12 mouse cellular contexts compared by ENCODE assay signal in the genomic region with DNA sequence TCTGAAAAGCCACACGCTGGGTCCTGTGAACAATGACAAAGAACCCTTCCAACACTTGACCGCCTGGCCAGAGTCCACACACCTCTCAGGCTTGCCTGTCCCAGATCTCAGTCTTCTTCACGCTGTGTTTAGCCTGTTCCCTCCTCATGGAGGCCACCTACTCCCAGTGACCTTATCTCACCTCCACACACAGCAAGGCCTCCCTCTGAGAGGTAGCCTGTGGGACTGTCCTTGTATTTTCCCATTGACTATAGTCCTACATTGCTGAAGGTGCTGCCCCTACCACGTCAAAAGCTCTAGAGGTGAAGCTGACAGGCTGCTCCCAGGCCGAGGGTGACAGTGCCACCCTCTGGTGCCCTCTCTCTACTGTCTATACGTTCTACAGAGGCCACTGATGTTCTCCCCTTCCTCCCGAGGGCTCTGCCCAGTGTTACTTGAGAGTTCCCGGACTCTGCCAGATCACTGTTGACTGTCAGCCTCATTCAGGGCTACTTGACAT. TPM values are rescaled to one million over a fixed set of nuclear protein-coding genes. Genes with fewer than 3 reads are reported as not detected.
DNase-seq lines count a peak whose midpoint lies in the region; ATAC-seq and TF ChIP-seq lines count a peak whose summit lies in the region.
"Had no signal": no experiment of that assay in that cellular context is flagged by ENCODE, and none has a peak within 500 bp of the region (broad histone marks: within the 10 kb centered on the region; RNA-seq: fewer than 3 reads in every experiment).

No protein-coding gene starts in this region.

- H3K4me3 ChIP-seq in kidney, adult 2 months (ENCODE audit: insufficient read depth, low read depth, low read length): no peak overlapping the region
- H3K4me3 ChIP-seq in MEL (ENCODE audit: control insufficient read depth in 1 of 2, insufficient read depth in 1 of 2, low read depth in 2 of 2, low read length in 2 of 2): no peak overlapping the region
- H3K4me3 ChIP-seq in liver, embryonic 16.5 days (ENCODE audit: low read depth, low read length): peak overlapping the region; percentile 3; the same call in 1 of the 2 replicates
- H3K4me3 ChIP-seq in midbrain, embryonic 15.5 days: no peak overlapping the region
- H3K4me3 ChIP-seq: limb, embryonic 12.5 days had no signal

- peak; percentile 45; the same call in 1 of the 2 replicates for TF ChIP-seq CTCF in kidney, adult 2 months (conservative IDR thresholded peaks at IDR 0.05; ENCODE audit: insufficient read depth, insufficient read length, low read depth, low read length)
- peak in 2 of 3 experiments; percentile 28 to 29; a peak in 4 of 6 replicates for TF ChIP-seq CTCF in MEL (IDR thresholded peaks at IDR 0.05 in 2 of 3, conservative IDR thresholded peaks at IDR 0.05 in 1 of 3; ENCODE audit: control insufficient read depth in 1 of 3, insufficient read depth in 1 of 3, low read depth in 2 of 3, low read length in 3 of 3, poor library complexity in 1 of 3, severe bottlenecking in 1 of 3)

- TF ChIP-seq EP300 in MEL (IDR thresholded peaks at IDR 0.05; ENCODE audit: low read depth in 1 of 2, low read length in 2 of 2): no peak

- H3K9me3 ChIP-seq in MEL (replicated peaks; ENCODE audit: insufficient read depth, low read length): no peaks in the 10 kb centered on the region
- H3K9me3 ChIP-seq in liver, embryonic 16.5 days (replicated peaks; ENCODE audit: control insufficient read depth, low read length): no peaks in the 10 kb centered on the region
- no peaks in the 10 kb centered on the region for H3K9me3 ChIP-seq in midbrain, embryonic 15.5 days
- H3K9me3 ChIP-seq: G1E; limb, embryonic 12.5 days had no signal

- ATAC-seq in liver, embryonic 16.5 days (ENCODE audit: low read depth): peak; percentile 87
- ATAC-seq in midbrain, embryonic 15.5 days (replicated peaks): no peak

- H3K27ac ChIP-seq in kidney, adult 2 months (ENCODE audit: insufficient read depth, low read depth, low read length): no peak overlapping the region
- no peak overlapping the region for H3K27ac ChIP-seq in MEL (ENCODE audit: control insufficient read depth, low read depth, low read length)
- H3K27ac ChIP-seq in liver, embryonic 16.5 days (ENCODE audit: low read length): peak overlapping the region; percentile 43
- H3K27ac ChIP-seq in midbrain, embryonic 15.5 days: no peak overlapping the region
- H3K27ac ChIP-seq: limb, embryonic 12.5 days had no signal

- WGBS in kidney, adult 2 months: 53% methylated on average over 8 of the region's 8 CpGs
- 29% methylated on average over 8 of the region's 8 CpGs for WGBS in liver, embryonic 16.5 days (ENCODE audit: insufficient replicate concordance)
- 66% methylated on average over 8 of the region's 8 CpGs for WGBS in midbrain, embryonic 15.5 days

- no peak for TF ChIP-seq RAD21 in MEL (IDR thresholded peaks at IDR 0.05; ENCODE audit: low read depth, low read length)

- no peaks in the 10 kb centered on the region for H3K27me3 ChIP-seq in kidney, adult 2 months (replicated peaks; ENCODE audit: control insufficient read depth, insufficient read depth, low read length)
- peaks cover 2 to 3% of the 10 kb centered on the region in 2 experiments; a peak in 3 of 4 replicates for H3K27me3 ChIP-seq in MEL (ENCODE audit: control insufficient read depth in 1 of 2, insufficient read depth in 2 of 2, low read length in 2 of 2)
- no peaks in the 10 kb centered on the region for H3K27me3 ChIP-seq in liver, embryonic 16.5 days (ENCODE audit: control insufficient read depth, insufficient read depth, low read depth, low read length)
- H3K27me3 ChIP-seq in midbrain, embryonic 15.5 days (replicated peaks): 0 out of 2 replicates have a peak, but pooled peaks cover 2% of the 10 kb centered on the region

- H3K79me2 ChIP-seq in MEL (ENCODE audit: control insufficient read depth, insufficient read depth, low read length, poor library complexity): no peaks in the 10 kb centered on the region

- peak; percentile 71 for DNase-seq in kidney, adult 2 months
- no peak for DNase-seq in kidney, postnatal 14 days
- no peak for DNase-seq in MEL (ENCODE audit: low read depth, low spot score)
- DNase-seq in cerebellum, postnatal 14 days: peak; percentile 80 to 82
- no peak for DNase-seq in layer of hippocampus, adult 11-12 months (ENCODE audit: low spot score)
- DNase-seq in thymus, postnatal 25 days: no peak
- DNase-seq: right cerebral cortex, adult 18-20 months had no signal

- TF ChIP-seq POLR2A in kidney, adult 2 months (IDR thresholded peaks at IDR 0.05; ENCODE audit: low read depth, low read length): no peak
- TF ChIP-seq POLR2A in MEL (IDR thresholded peaks at IDR 0.05; ENCODE audit: control insufficient read depth in 1 of 2, insufficient read depth in 1 of 2, low read depth in 1 of 2, low read length in 2 of 2, poor library complexity in 1 of 2): no peak

- no peaks in the 10 kb centered on the region for H3K36me3 ChIP-seq in kidney, adult 2 months (ENCODE audit: control insufficient read depth, insufficient read depth, low read length)
- H3K36me3 ChIP-seq in MEL (ENCODE audit: control insufficient read depth in 1 of 2, insufficient read depth in 2 of 2, low read length in 2 of 2): no peaks in the 10 kb centered on the region
- H3K36me3 ChIP-seq in liver, embryonic 16.5 days (ENCODE audit: control insufficient read depth, insufficient read depth): no peaks in the 10 kb centered on the region
- H3K36me3 ChIP-seq in midbrain, embryonic 15.5 days (replicated peaks): no peaks in the 10 kb centered on the region
- H3K36me3 ChIP-seq: G1E; limb, embryonic 12.5 days had no signal

- peak overlapping the region; percentile 39 for H3K4me2 ChIP-seq in liver, embryonic 16.5 days (ENCODE audit: low read depth, low read length)
- no peak overlapping the region for H3K4me2 ChIP-seq in midbrain, embryonic 15.5 days
- H3K4me2 ChIP-seq: limb, embryonic 12.5 days had no signal

- H3K4me1 ChIP-seq in kidney, adult 2 months (ENCODE audit: control insufficient read depth, insufficient read depth, low read length): peaks cover 5% of the 10 kb centered on the region
- peaks cover 0 to 5% of the 10 kb centered on the region in 2 experiments; a peak in 1 of 4 replicates for H3K4me1 ChIP-seq in MEL (ENCODE audit: control insufficient read depth in 1 of 2, insufficient read depth in 2 of 2, low read length in 2 of 2)
- peaks cover 22% of the 10 kb centered on the region for H3K4me1 ChIP-seq in liver, embryonic 16.5 days (ENCODE audit: control insufficient read depth, low read depth, low read length)
- no peaks in the 10 kb centered on the region for H3K4me1 ChIP-seq in midbrain, embryonic 15.5 days

- H3K9ac ChIP-seq in MEL (ENCODE audit: control insufficient read depth, low read depth, low read length, poor library complexity, severe bottlenecking): no peak overlapping the region
- peak overlapping the region; percentile 46 for H3K9ac ChIP-seq in liver, embryonic 16.5 days (ENCODE audit: low read depth, low read length)
- no peak overlapping the region for H3K9ac ChIP-seq in midbrain, embryonic 15.5 days
- H3K9ac ChIP-seq: limb, embryonic 12.5 days had no signal

TF ChIP-seq in MEL, 35 proteins besides CTCF, POLR2A, EP300 and RAD21:
- peak; percentile 37; the same call in 1 of the 2 replicates for TF ChIP-seq SMC3 (IDR thresholded peaks at IDR 0.05; ENCODE audit: low read depth, low read length)
- no peak for TF ChIP-seq MAX (IDR thresholded peaks at IDR 0.05; ENCODE audit: low read length)

RNA-seq across cellular contexts. Expression of a gene that starts 0.8 kb away (rescaled TPM):
- polyA plus RNA-seq in kidney, adult 2 months (2012; rRNA removed): 0.66 and 0.92 TPM in 2 replicates
- total RNA-seq in MEL (2012; rRNA removed): not detected in 2 replicates
- polyA plus RNA-seq in MEL (2012; ENCODE audit: insufficient read depth in 1 of 2, insufficient read length in 2 of 2, low read depth in 1 of 2, low replicate concordance in 2 of 2, missing spikeins in 1 of 2): under 1 TPM in 1 of 2 experiments, not detected in 1; 0.14 TPM
- polyA plus RNA-seq in liver, embryonic 16.5 days (2015; fragmentation: Nextera tagmentation; extraction: Ambion mirVana): 0.25 and 0.32 TPM in 2 replicates
- polyA plus RNA-seq in midbrain, embryonic 15.5 days (2015; fragmentation: Nextera tagmentation; extraction: Ambion mirVana): 0.22 TPM in 1 of 2 replicates, not detected in the other
- total RNA-seq: G1E had no signal
- polyA plus RNA-seq: G1E; gonadal fat pad, adult 2 months; limb, embryonic 12.5 days had no signal

RNA-seq across cellular contexts. Expression of a gene that starts 16.4 kb away (rescaled TPM):
- 134 and 138 TPM in 2 replicates for polyA plus RNA-seq in kidney, adult 2 months (2012; rRNA removed)
- 53.4 and 53.5 TPM in 2 replicates for total RNA-seq in MEL (2012; rRNA removed)
- polyA plus RNA-seq in MEL (2012; ENCODE audit: insufficient read depth in 1 of 2, insufficient read length in 2 of 2, low read depth in 1 of 2, low replicate concordance in 2 of 2, missing spikeins in 1 of 2): 10 to 100 TPM in 1 of 2 experiments, not detected in 1; 97.6 TPM
- polyA plus RNA-seq in liver, embryonic 16.5 days (2015; fragmentation: Nextera tagmentation; extraction: Ambion mirVana): 112 and 117 TPM in 2 replicates
- 92.3 and 92.9 TPM in 2 replicates for polyA plus RNA-seq in midbrain, embryonic 15.5 days (2015; fragmentation: Nextera tagmentation; extraction: Ambion mirVana)

RNA-seq across cellular contexts. Expression of a gene that starts 19.2 kb away (rescaled TPM):
- 41.6 and 46.3 TPM in 2 replicates for polyA plus RNA-seq in kidney, adult 2 months (2012; rRNA removed)
- 18.4 and 25.3 TPM in 2 replicates for total RNA-seq in MEL (2012; rRNA removed)
- 10 to 100 TPM in 1 of 2 experiments, not detected in 1; 51.2 TPM for polyA plus RNA-seq in MEL (2012; ENCODE audit: insufficient read depth in 1 of 2, insufficient read length in 2 of 2, low read depth in 1 of 2, low replicate concordance in 2 of 2, missing spikeins in 1 of 2)
- 6.6 and 7.3 TPM in 2 replicates for polyA plus RNA-seq in liver, embryonic 16.5 days (2015; fragmentation: Nextera tagmentation; extraction: Ambion mirVana)
- polyA plus RNA-seq in midbrain, embryonic 15.5 days (2015; fragmentation: Nextera tagmentation; extraction: Ambion mirVana): 97.7 and 102 TPM in 2 replicates

RNA-seq across cellular contexts. Expression of a gene that starts 21.2 kb away (rescaled TPM):
- polyA plus RNA-seq in kidney, adult 2 months (2012; rRNA removed): 0.72 and 2.3 TPM in 2 replicates
- not detected in 2 replicates for total RNA-seq in MEL (2012; rRNA removed)
- under 1 TPM in 1 of 2 experiments, not detected in 1; 0.84 TPM for polyA plus RNA-seq in MEL (2012; ENCODE audit: insufficient read depth in 1 of 2, insufficient read length in 2 of 2, low read depth in 1 of 2, low replicate concordance in 2 of 2, missing spikeins in 1 of 2)
- polyA plus RNA-seq in liver, embryonic 16.5 days (2015; fragmentation: Nextera tagmentation; extraction: Ambion mirVana): 95.4 and 105 TPM in 2 replicates
- not detected in 2 replicates for polyA plus RNA-seq in midbrain, embryonic 15.5 days (2015; fragmentation: Nextera tagmentation; extraction: Ambion mirVana)
- polyA plus RNA-seq: limb, embryonic 12.5 days had no signal

RNA-seq across cellular contexts. Expression of a gene that starts 34.7 kb away (rescaled TPM):
- 11.5 and 36.0 TPM in 2 replicates for polyA plus RNA-seq in kidney, adult 2 months (2012; rRNA removed)
- total RNA-seq in MEL (2012; rRNA removed): 7.4 TPM in 1 of 2 replicates, not detected in the other
- under 1 TPM in 1 of 2 experiments, not detected in 1; 0.65 TPM for polyA plus RNA-seq in MEL (2012; ENCODE audit: insufficient read depth in 1 of 2, insufficient read length in 2 of 2, low read depth in 1 of 2, low replicate concordance in 2 of 2, missing spikeins in 1 of 2)
- polyA plus RNA-seq in liver, embryonic 16.5 days (2015; fragmentation: Nextera tagmentation; extraction: Ambion mirVana): 6.1 and 17.4 TPM in 2 replicates
- polyA plus RNA-seq in midbrain, embryonic 15.5 days (2015; fragmentation: Nextera tagmentation; extraction: Ambion mirVana): 2.7 and 5.6 TPM in 2 replicates
- total RNA-seq: G1E had no signal

Comparison
In these comparisons a context has a peak if more than half of its experiments do, and no peak if none do; other contexts are left out.
1. DNase-seq: peak in kidney, adult 2 months (single experiment) and cerebellum, postnatal 14 days (2 of 2); none in kidney, postnatal 14 days (single experiment), MEL (single experiment), layer of hippocampus, adult 11-12 months (single experiment) and thymus, postnatal 25 days (single experiment).